Comparison of ENCODE assay signal across 18 mouse cellular contexts in genomic region chr6:103893455-103893854, GRCm38 (mm10).
"Had no signal": no experiment of that assay in that cellular context is flagged by ENCODE, and none has a peak within 500 bp of the region (broad histone marks: within the 10 kb centered on the region; RNA-seq: fewer than 3 reads in every experiment).

No protein-coding gene starts in this region.

- H3K4me3 ChIP-seq: limb, embryonic 12.5 days; limb, embryonic 15.5 days; midbrain, embryonic 12.5 days; midbrain, embryonic 15.5 days; neural tube, embryonic 13.5 days had no signal

- H3K9me3 ChIP-seq: limb, embryonic 12.5 days; limb, embryonic 15.5 days; midbrain, embryonic 12.5 days; midbrain, embryonic 15.5 days; neural tube, embryonic 13.5 days had no signal

- H3K36me3 ChIP-seq: limb, embryonic 12.5 days; limb, embryonic 15.5 days; midbrain, embryonic 12.5 days; midbrain, embryonic 15.5 days; neural tube, embryonic 13.5 days had no signal

- H3K4me2 ChIP-seq: limb, embryonic 12.5 days; limb, embryonic 15.5 days; liver, embryonic 11.5 days; lung, embryonic 14.5 days; midbrain, embryonic 12.5 days; midbrain, embryonic 15.5 days; neural tube, embryonic 13.5 days had no signal

- H3K27me3 ChIP-seq: limb, embryonic 12.5 days; limb, embryonic 15.5 days; midbrain, embryonic 12.5 days; midbrain, embryonic 15.5 days; neural tube, embryonic 13.5 days had no signal

- DNase-seq: kidney, adult 9 months; kidney, postnatal 14 days; kidney, postnatal 4 days; left cerebral cortex, postnatal 4 days; liver, postnatal 0 days; lung, embryonic 14.5 days; thymus, adult 18-20 months; thymus, postnatal 14 days; thymus, postnatal 4 days had no signal

- H3K4me1 ChIP-seq: limb, embryonic 12.5 days; limb, embryonic 15.5 days; midbrain, embryonic 12.5 days; midbrain, embryonic 15.5 days; neural tube, embryonic 13.5 days had no signal

- H3K27ac ChIP-seq: limb, embryonic 12.5 days; limb, embryonic 15.5 days; liver, embryonic 14.5 days; macrophage; midbrain, embryonic 12.5 days; midbrain, embryonic 15.5 days; neural tube, embryonic 13.5 days had no signal

- ATAC-seq: liver, postnatal 0 days; lung, postnatal 0 days; midbrain, embryonic 15.5 days had no signal

- H3K9ac ChIP-seq: limb, embryonic 12.5 days; limb, embryonic 15.5 days; liver, embryonic 14.5 days; liver, postnatal 0 days; lung, embryonic 14.5 days; midbrain, embryonic 12.5 days; midbrain, embryonic 15.5 days; neural tube, embryonic 13.5 days had no signal
